Mouse (Mus musculus): Measurements from ENCODE around the gene Fgf23. TPM values are rescaled to one million over a fixed set of nuclear protein-coding genes. Genes with fewer than 3 reads are reported as not detected.
A peak's percentile ranks its signal among the peaks of the same experiment; 100 is the strongest.

Fgf23 gene
- total and polyA plus RNA-seq, 2 experiments from 2014 or later: 0.13 to 0.38 TPM

GRCm38 (mm10) chr6:127104396-127105029 lies 31.8 kb downstream of the Fgf23 start:
- no peak for DNase-seq
- Histone ChIP-seq H3K9me3 (ENCODE audit: low read length) (no peaks in the 10 kb centered on the region), H3K4me3 (ENCODE audit: low read depth, low read length) (no peak overlapping the region), H3K9ac (no peak overlapping the region), H3K27ac (ENCODE audit: low read depth, low read length) (no peak overlapping the region), H3K36me3 (ENCODE audit: insufficient read depth) (peaks cover 13% of the 10 kb centered on the region; the same call in 1 of the 2 replicates), H3K27me3 (ENCODE audit: insufficient read depth, low read length) (no peaks in the 10 kb centered on the region), H3K4me2 (ENCODE audit: low read depth) (no peak overlapping the region), H3K4me1 (ENCODE audit: insufficient read depth) (no peaks in the 10 kb centered on the region)
- 88% methylated on average over 7 of the region's 7 CpGs for WGBS
- no peak for ATAC-seq
- TF ChIP-seq CTCF (IDR thresholded peaks at IDR 0.05; ENCODE audit: low read depth): no peak

GRCm38 (mm10) chr6:127105107-127105506 lies 32.4 kb downstream of the Fgf23 start:
- DNase-seq (peak; percentile 48), ATAC-seq (no peak)
- Histone ChIP-seq H3K36me3 (ENCODE audit: insufficient read depth) (peaks cover 13% of the 10 kb centered on the region; the same call in 1 of the 2 replicates), H3K4me2 (ENCODE audit: low read depth) (no peak overlapping the region), H3K4me3 (ENCODE audit: low read depth, low read length) (no peak overlapping the region), H3K27me3 (ENCODE audit: insufficient read depth, low read length) (no peaks in the 10 kb centered on the region), H3K27ac (ENCODE audit: low read depth, low read length) (no peak overlapping the region), H3K9ac (no peak overlapping the region), H3K9me3 (ENCODE audit: low read length) (no peaks in the 10 kb centered on the region), H3K4me1 (ENCODE audit: insufficient read depth) (no peaks in the 10 kb centered on the region)
- WGBS: 65% methylated on average over 6 of the region's 6 CpGs
- peak; percentile 69 for TF ChIP-seq CTCF (IDR thresholded peaks at IDR 0.05; ENCODE audit: low read depth)

GRCm38 (mm10) chr6:127106189-127106588 lies 33.5 kb downstream of the Fgf23 start:
- Histone ChIP-seq H3K36me3 (ENCODE audit: insufficient read depth) (peaks cover 4% of the 10 kb centered on the region; the same call in 1 of the 2 replicates), H3K4me1 (ENCODE audit: insufficient read depth) (no peaks in the 10 kb centered on the region), H3K9me3 (ENCODE audit: low read length) (no peaks in the 10 kb centered on the region), H3K27me3 (ENCODE audit: insufficient read depth, low read length) (no peaks in the 10 kb centered on the region), H3K27ac (ENCODE audit: low read depth, low read length) (no peak overlapping the region), H3K9ac (no peak overlapping the region), H3K4me2 (ENCODE audit: low read depth) (no peak overlapping the region), H3K4me3 (ENCODE audit: low read depth, low read length) (no peak overlapping the region)
- DNase-seq (no peak), ATAC-seq (no peak)
- TF ChIP-seq CTCF (IDR thresholded peaks at IDR 0.05; ENCODE audit: low read depth): no peak
- WGBS: 81% methylated on average over 5 of the region's 5 CpGs

GRCm38 (mm10) chr6:127106726-127107125 lies 34.0 kb downstream of the Fgf23 start:
- Histone ChIP-seq H3K27me3 (ENCODE audit: insufficient read depth, low read length) (no peaks in the 10 kb centered on the region), H3K4me2 (ENCODE audit: low read depth) (no peak overlapping the region), H3K4me3 (ENCODE audit: low read depth, low read length) (no peak overlapping the region), H3K27ac (ENCODE audit: low read depth, low read length) (no peak overlapping the region), H3K9ac (no peak overlapping the region), H3K4me1 (ENCODE audit: insufficient read depth) (no peaks in the 10 kb centered on the region), H3K36me3 (ENCODE audit: insufficient read depth) (no peaks in the 10 kb centered on the region), H3K9me3 (ENCODE audit: low read length) (no peaks in the 10 kb centered on the region)
- DNase-seq (no peak), ATAC-seq (no peak)
- WGBS: 52% methylated on average over 5 of the region's 5 CpGs
- no peak for TF ChIP-seq CTCF (IDR thresholded peaks at IDR 0.05; ENCODE audit: low read depth)

GRCm38 (mm10) chr6:127107413-127107812 lies 34.7 kb downstream of the Fgf23 start:
- no peaks in the 10 kb centered on the region for H3K4me1 ChIP-seq (ENCODE audit: insufficient read depth)
- H3K27ac ChIP-seq (ENCODE audit: low read depth, low read length): no peak overlapping the region
- no peak for DNase-seq
- no peak for TF ChIP-seq CTCF (IDR thresholded peaks at IDR 0.05; ENCODE audit: low read depth)
- H3K9ac ChIP-seq: no peak overlapping the region
- ATAC-seq: no peak
- H3K9me3 ChIP-seq (ENCODE audit: low read length): no peaks in the 10 kb centered on the region
- H3K4me3 ChIP-seq (ENCODE audit: low read depth, low read length): no peak overlapping the region
- H3K4me2 ChIP-seq (ENCODE audit: low read depth): no peak overlapping the region
- no peaks in the 10 kb centered on the region for H3K36me3 ChIP-seq (ENCODE audit: insufficient read depth)
- H3K27me3 ChIP-seq (ENCODE audit: insufficient read depth, low read length): no peaks in the 10 kb centered on the region

GRCm38 (mm10) chr6:127108368-127109060 lies 35.8 kb downstream of the Fgf23 start:
- no peaks in the 10 kb centered on the region for H3K9me3 ChIP-seq (ENCODE audit: low read length)
- DNase-seq: no peak
- H3K27ac ChIP-seq (ENCODE audit: low read depth, low read length): no peak overlapping the region
- peak overlapping the region; percentile 48 for H3K9ac ChIP-seq
- ATAC-seq: no peak
- no peak for TF ChIP-seq CTCF (IDR thresholded peaks at IDR 0.05; ENCODE audit: low read depth)
- 43% methylated on average over 20 of the region's 20 CpGs for WGBS
- no peaks in the 10 kb centered on the region for H3K27me3 ChIP-seq (ENCODE audit: insufficient read depth, low read length)
- H3K36me3 ChIP-seq (ENCODE audit: insufficient read depth): no peaks in the 10 kb centered on the region
- no peaks in the 10 kb centered on the region for H3K4me1 ChIP-seq (ENCODE audit: insufficient read depth)
- peak overlapping the region; percentile 74 for H3K4me2 ChIP-seq (ENCODE audit: low read depth)
- H3K4me3 ChIP-seq (ENCODE audit: low read depth, low read length): peak overlapping the region; percentile 67

GRCm38 (mm10) chr6:127109402-127109930 lies 36.8 kb downstream of the Fgf23 start, which contains the start of gene Tigar:
Tigar (minus strand) TSS chr6:127109557.
- H3K27me3 ChIP-seq (ENCODE audit: insufficient read depth, low read length): no peaks in the 10 kb centered on the region
- peak within 1 kb of the TSS; percentile 67 for H3K4me3 ChIP-seq (ENCODE audit: low read depth, low read length)
- peak within 1 kb of the TSS; percentile 48 for H3K9ac ChIP-seq
- DNase-seq: peak; percentile 95
- no peaks in the 10 kb centered on the region for H3K36me3 ChIP-seq (ENCODE audit: insufficient read depth)
- peak; percentile 100 for ATAC-seq
- peak within 1 kb of the TSS; percentile 74 for H3K4me2 ChIP-seq (ENCODE audit: low read depth)
- no peak within 1 kb of the TSS for H3K27ac ChIP-seq (ENCODE audit: low read depth, low read length)
- no peaks in the 10 kb centered on the region for H3K9me3 ChIP-seq (ENCODE audit: low read length)
- no peaks in the 10 kb centered on the region for H3K4me1 ChIP-seq (ENCODE audit: insufficient read depth)
- under 1% methylated on average over 37 of the region's 37 CpGs for WGBS
- TF ChIP-seq CTCF (IDR thresholded peaks at IDR 0.05; ENCODE audit: low read depth): peak; percentile 30; the same call in 1 of the 2 replicates
